Mouse (Mus musculus) gastrocnemius, postnatal 14 days (tissue): ENCODE data around the gene Znrd1as. TPM values are rescaled to one million over a fixed set of nuclear protein-coding genes. Genes with fewer than 3 reads are reported as not detected.
A peak's percentile ranks its signal among the peaks of the same experiment; 100 is the strongest.
"Not testable (repeated sequence)": the region's sequence is repeated elsewhere in the genome, so short reads cannot be mapped to it uniquely, and the experiment has no call there.

Experiments
- DNase-seq: peaks from one replicate; pipeline ENCODE4 v3.0.0; 2021; ENCODE audit warnings: mixed read lengths
- intact Hi-C: fragments of 180-260 bp; cut with DNase I; formaldehyde crosslinking; loops from one replicate; pipeline ENCODE4 v1.15.1; 2025; ENCODE audit warnings: low total_unique reads
- total RNA-seq, 2 experiments: library from RNA; stranded (reverse); gene quantifications; 2 replicates each; pipeline ENCODE4 v1.2.3; 2021

Gene Znrd1as
- total RNA-seq, 2 experiments from 2014 or later = 9.3 to 11.4 TPM

GRCm38 (mm10) chr17:36990630-36991029 lies 32.2 kb downstream of the Znrd1as start:
- intact Hi-C loops, DNase-seq: not testable (repeated sequence)

DNA sequence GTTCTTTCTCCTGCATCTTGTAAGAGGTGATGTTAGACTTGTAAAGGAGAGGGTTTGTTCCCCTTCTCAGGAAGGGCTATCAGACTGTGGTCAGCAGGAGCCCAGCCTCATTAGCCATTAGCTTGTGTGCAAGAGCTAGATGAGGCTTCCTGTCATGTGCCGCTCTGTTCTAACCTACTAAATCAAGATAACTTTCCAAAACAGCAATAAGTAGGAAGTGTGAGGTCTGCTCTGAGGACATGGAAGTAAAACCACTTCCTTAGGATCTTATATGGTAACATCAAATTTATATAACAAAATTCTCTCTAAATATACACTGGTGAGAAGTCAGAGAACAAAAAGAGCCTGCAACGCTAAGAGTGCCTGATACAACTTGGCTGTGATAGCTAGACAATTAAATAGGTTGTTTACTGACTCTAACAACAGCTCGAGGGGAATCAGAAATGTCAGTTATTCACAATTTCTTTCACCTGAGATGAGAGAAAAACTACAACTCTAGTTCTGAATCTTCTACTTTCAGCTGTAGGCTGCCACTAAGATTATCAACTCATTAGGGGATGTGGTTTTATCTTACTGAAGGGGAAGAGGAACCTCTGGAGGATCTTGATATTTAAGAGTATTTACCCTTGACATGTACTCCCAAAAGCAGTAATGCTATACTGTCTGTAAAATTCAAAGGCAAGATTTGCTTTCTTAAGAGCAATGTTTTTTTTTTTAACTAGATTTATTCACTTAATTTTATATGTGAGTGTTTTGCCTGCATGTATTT lies 34.1 kb downstream of the Znrd1as start:
- no peak for DNase-seq
- intact Hi-C loops = no loop called here

DNA sequence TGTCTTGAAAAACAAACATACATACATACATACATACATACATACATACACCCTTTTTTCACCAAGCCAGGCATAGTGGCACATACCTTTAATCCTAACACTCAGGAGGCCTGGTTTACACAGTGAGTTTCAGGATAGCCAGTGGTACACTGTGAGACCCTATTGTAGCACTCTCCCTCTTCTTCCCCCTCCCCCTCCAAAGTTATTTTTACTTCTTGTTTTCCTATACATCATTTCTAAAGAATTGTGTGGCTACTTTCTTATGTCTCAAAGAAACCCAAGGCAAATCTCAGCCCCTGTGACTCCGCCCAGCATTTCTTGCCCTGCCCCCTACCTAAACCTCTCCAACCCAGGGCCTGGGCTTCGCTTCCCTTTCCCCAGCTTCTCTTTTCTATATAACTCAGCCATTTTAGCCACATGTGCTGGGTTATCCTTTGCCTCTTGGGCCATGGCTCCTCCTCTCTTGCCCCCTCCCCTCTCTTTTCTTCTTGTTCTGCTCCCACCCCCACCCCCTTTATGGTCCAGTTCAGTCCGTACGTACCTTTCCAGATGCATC lies 35.5 kb downstream of the Znrd1as start:
- intact Hi-C loops = no loop called here
- no peak for DNase-seq

GRCm38 (mm10) chr17:36994528-36994927 lies 36.1 kb downstream of the Znrd1as start:
- no peak for DNase-seq
- intact Hi-C loops = no loop called here

DNA sequence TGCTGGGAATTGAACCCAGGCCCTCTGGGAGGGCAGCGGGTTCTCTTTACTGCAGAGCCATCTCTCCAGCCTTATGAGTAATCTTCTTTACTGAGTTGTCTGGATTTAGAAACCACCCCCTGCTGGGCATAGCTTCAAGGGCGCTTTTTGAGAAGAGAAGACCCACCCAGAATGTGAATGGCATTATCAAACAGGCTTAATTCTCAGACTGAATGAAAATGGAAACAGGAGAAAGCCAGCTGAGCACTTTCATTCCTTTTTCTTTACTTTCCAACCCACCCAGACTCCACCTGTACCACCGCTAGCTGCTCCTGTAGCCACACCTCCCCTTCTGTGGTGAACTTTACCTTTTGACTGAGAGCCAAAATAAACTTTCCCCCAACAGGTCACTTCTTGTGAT lies 37.1 kb downstream of the Znrd1as start:
- intact Hi-C loops = loop anchor here (5.0 kb wide), 1 partner anchor 78 kb away; no protein-coding TSS in a partner anchor
- no peak for DNase-seq

- intact Hi-C loops = loop anchor here (5.0 kb wide), 1 partner anchor 80 kb away; no protein-coding TSS in a partner anchor
- peak; percentile 73 for DNase-seq
Measured at GRCm38 (mm10) chr17:36997033-36997735, 38.8 kb downstream of the Znrd1as start.

DNA sequence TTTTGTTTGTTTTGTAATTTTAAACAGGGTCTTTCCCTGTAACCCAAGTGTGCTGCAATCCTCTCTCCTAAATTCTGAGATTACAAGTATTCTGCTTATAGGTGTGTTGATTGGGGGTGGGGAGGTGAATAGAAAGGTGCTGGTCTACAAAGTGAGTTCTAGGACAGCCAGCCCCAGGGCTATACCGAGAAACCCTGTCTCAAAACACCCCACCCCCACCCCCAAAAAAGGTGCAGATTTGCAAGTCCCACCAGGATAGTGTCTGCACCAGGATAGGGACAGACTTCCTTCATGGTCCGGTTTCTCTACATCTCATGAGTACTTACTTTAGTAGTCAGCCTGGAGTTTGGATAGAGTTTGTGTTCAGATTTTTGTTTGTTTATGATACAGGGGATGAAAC lies 40.1 kb downstream of the Znrd1as start:
- intact Hi-C loops = loop anchor here (5.0 kb wide), 1 partner anchor 81 kb away; no protein-coding TSS in a partner anchor
- no peak for DNase-seq

GRCm38 (mm10) chr17:37000863-37001262 lies 42.5 kb downstream of the Znrd1as start, which contains the start of gene Zfp57:
Gene Zfp57, plus strand, starts transcription at chr17:37001163.
- DNase-seq = no peak
- intact Hi-C loops = no loop called here

DNA sequence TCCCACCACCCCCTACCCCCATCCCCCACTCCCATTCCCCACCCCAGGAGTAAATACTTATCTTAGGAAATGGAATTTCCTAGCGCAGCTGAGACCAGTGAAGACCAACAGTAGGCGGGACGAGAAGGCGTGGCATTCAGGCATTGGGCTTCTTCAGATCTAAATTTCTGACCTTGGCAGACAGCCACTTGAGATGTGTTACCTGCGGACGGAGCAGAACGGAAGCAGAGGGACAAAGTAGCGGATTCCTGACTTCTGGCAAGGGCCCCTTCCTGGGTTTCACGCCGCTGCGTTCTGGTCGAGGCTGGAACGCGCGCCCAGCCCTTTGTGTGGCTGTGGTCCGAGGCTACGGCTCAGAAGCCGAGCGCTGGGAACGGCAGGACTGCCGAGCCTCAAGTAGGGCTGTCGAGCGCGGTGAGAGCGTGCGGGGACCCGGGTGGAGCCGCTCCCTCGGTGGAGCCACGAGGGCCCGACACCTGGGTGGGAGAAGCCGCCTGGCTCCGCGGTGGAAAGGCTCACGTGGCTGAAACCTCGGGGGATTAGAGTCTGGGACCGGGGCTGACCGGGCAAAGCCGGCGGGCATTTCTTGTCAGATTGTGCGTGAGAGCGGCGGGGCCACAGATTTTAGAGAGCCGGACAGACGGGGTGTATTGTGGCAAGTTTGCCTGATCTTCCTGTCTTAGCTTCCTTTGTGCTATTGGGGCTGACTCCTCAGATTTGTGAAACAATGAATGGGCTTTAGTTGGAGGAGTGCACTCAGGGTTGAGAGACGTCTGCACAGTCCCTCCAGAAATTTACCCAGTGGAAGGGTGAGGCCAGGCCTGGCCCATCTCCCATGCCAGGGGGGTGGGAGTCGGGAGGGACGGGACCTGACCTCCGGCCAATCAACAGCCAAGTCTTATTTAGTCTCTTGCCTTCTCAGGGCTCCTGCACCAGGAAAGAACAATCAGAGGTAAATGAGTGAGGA lies 44.3 kb downstream of the Znrd1as start:
- DNase-seq = peak; percentile 27
- intact Hi-C loops = no loop called here

- DNase-seq = no peak
- intact Hi-C loops = no loop called here
Measured at GRCm38 (mm10) chr17:37003366-37003765, 45.0 kb downstream of the Znrd1as start.

- intact Hi-C loops = no loop called here
- no peak for DNase-seq
Measured at GRCm38 (mm10) chr17:37008161-37008560, 49.8 kb downstream of the Znrd1as start.

GRCm38 (mm10) chr17:37009460-37010042 lies 51.2 kb downstream of the Znrd1as start:
- DNase-seq = no peak
- intact Hi-C loops = no loop called here

DNA sequence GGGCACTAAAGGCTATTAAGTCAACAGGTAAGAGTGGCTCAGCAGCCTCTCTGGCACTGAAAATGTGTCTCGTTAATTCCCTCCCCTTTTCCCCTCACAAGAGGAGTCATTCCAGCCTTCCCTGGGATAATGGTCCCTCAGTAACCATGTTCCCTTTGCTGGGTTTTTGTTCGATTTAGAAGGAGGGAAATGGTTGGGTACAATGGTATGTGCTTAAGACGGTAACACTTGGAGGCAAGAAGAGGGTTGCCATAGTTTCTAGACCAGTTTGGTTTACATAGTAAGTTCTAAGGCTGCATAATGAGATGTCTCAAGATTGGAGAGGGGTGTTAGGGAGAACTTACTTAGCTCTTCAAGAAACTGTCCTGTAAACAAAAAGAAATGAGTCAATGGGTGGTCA lies 53.3 kb downstream of the Znrd1as start:
- no peak for DNase-seq
- intact Hi-C loops = no loop called here

DNA sequence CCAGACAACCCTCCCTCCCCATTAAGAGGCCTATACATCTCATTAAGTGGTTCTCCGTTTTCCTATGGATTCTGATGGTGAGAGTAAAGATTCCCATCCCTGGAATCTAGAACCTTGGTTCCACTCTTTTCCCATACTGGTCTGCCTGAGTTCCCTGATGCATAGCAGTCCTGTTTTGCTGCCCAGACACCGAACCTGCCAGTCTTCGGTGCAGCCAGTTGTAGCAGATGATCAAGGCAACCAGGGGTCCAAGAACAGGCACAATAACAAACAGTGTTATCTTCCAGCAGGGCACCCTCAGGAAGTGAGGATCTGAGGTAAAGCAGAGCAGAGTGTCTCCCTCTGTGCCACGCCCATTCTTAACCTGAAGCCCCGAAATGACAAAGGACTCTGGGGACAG lies 53.7 kb downstream of the Znrd1as start:
- intact Hi-C loops = no loop called here
- no peak for DNase-seq

Other genes starting within 250 kb of the Znrd1as start
- gene H2-M10.5, start 185.7 kb upstream of the Znrd1as start, total RNA-seq = not detected
- not detected for gene H2-M10.6, start 146.4 kb upstream of the Znrd1as start, total RNA-seq
- 10 to 100 TPM; 14.7 to 15.7 TPM for gene Trim26, start 121.5 kb upstream of the Znrd1as start, total RNA-seq
- gene Trim15, start 91.4 kb upstream of the Znrd1as start, total RNA-seq = not detected
- not detected for gene Trim10, start 89.0 kb upstream of the Znrd1as start, total RNA-seq
- not detected for gene Trim40, start 68.5 kb upstream of the Znrd1as start, total RNA-seq
- not detected for gene Trim31, start 60.5 kb upstream of the Znrd1as start, total RNA-seq
- not detected for gene Rnf39, start 15.7 kb upstream of the Znrd1as start, total RNA-seq
- 10 to 100 TPM; 63.5 to 67.7 TPM for gene Ppp1r11, start 6.9 kb upstream of the Znrd1as start, total RNA-seq
- 10 to 100 TPM; 15.6 to 17.3 TPM for gene Znrd1, start within 50 bp of the Znrd1as start, total RNA-seq
- under 1 TPM in 1 of 2 experiments, not detected in 1; 0.25 TPM for gene 2410137M14Rik, start 22.6 kb downstream of the Znrd1as start, total RNA-seq
- not detected for gene H2-M5, start 30.9 kb downstream of the Znrd1as start, total RNA-seq
- 1 to 10 TPM in 1 of 2 experiments, under 1 TPM in 1; 0.74 to 1.5 TPM for gene Zfp57, start 42.6 kb downstream of the Znrd1as start, total RNA-seq
- not detected for gene Mog, start 64.8 kb downstream of the Znrd1as start, total RNA-seq
- gene Gabbr1, start 87.4 kb downstream of the Znrd1as start, total RNA-seq = 10 to 100 TPM in 1 of 2 experiments, 1 to 10 TPM in 1; 9.8 to 10.3 TPM
- not detected for gene Olfr90, start 129.9 kb downstream of the Znrd1as start, total RNA-seq
- gene Olfr91, start 139.7 kb downstream of the Znrd1as start, total RNA-seq = not detected
- gene Olfr92, start 161.5 kb downstream of the Znrd1as start, total RNA-seq = not detected
- gene Olfr93, start 202.9 kb downstream of the Znrd1as start, total RNA-seq = not detected
- not detected for gene Ubd, start 235.3 kb downstream of the Znrd1as start, total RNA-seq
- not detected for gene Olfr94, start 242.4 kb downstream of the Znrd1as start, total RNA-seq